Mouse (Mus musculus) embryo, embryonic 10.5 days (tissue): ENCODE measurements at regions not wholly inside any gene's neighbourhood (a gene's known extent, or its start where the extent isn't known, plus 50 kb on each side); places are given as distances from the start of the nearest gene placed in this dataset.

Source experiments
- DNase-seq: peaks from one replicate; pipeline ENCODE4 v3.0.0-alpha.2; 2015; ENCODE audit warnings: low spot score

DNA sequence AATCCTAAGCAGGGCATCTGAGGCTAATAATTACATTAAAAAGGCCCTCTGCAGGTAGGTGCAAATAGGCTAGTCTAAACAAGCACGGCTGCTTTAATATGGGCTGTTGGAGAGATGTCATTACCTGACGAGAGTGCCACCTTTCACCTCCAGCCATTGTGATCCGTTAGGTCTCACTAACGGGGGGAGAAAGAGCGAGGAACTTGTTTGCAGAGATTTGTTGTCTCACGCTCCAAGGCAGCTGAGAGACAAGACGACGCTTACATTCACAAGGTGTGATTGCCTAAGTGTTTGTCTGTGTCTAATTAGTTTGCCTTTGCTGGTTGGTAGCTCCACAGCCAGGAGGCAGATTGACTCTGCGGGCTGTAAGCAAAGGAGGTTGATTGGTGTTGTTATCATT, 180.3 kb downstream of the Zfp326 start:
- no peak for DNase-seq

DNA sequence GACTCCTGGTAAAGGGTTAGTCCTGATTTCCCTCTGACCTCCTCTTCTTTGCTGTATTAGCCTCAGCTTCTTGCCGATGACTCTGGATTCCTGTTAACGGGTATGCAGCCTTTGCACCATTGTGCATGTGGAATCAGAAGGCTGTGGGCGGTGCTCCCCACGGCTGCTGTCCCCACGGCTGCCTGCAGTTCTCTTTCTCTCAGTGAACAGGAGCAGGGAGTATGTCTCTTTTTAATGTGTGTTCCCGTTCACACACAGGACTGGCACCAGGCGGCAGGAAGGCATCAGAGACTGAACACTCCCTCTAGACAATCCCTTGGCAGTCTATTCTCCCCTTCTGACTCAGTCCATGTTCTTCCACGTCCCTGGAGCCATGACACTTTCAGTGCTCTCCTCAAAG, 178.9 kb downstream of the Zfp326 start:
- no peak for DNase-seq

DNA sequence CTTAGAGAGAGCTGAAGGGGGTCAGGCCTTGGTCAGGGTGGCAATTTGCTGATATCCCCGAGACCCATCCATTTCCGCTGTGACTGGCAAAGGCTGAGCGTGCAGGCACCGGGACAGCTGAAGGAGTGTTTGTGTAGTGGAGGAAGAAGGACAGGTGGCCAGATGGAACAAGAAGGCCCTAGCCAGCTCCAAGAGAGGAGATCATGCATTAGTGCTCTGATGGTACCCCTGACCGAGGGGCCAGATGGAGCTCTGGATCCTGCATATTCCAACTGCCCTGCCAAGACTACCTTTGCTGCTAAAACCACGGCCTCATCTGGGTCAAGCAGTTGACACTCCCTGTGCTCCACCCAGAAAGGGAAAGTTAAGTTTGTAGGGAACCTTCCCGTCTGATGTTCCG, 174.7 kb downstream of the Zfp326 start:
- DNase-seq: no peak

DNA sequence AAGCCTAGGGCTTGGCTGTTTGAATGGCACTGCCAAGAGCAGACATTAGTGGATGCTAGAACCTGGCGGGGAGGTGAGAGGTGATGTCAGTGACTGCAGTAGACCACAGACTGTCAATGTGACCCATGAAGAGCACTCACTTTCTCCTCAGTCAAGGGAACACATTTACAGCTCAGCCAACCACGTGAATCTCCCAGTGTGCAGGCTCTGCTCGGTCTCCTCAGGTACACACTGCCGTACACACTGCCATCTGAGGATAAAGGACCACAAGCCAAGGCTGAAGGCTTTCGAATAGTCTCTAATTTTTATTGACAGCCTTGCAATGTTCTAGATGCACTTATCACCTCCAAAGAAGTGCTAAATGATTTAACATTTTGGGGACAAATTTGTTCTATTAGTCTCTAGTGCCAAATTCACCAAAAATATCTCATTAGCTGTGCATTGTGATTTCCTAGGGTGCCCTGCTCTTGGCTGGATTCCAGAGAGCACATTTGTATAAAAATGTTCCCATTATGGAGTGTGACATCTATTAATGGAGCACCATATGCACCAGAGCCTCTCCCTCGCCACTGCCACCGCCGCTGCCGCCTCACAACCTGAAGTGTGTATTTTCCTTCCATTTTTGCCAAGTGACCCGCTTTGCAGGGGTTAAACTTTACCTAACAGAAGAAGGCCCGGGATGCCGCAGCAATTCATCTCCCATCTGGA, 168.7 kb downstream of the Zfp326 start:
- no peak for DNase-seq

GRCm38 (mm10) chr5:106038321-106038720, 162.0 kb downstream of the Zfp326 start:
- DNase-seq: no peak

- no peak for DNase-seq
These were observed 159.8 kb downstream of the Zfp326 start for GRCm38 (mm10) chr5:106036176-106036575.

DNA sequence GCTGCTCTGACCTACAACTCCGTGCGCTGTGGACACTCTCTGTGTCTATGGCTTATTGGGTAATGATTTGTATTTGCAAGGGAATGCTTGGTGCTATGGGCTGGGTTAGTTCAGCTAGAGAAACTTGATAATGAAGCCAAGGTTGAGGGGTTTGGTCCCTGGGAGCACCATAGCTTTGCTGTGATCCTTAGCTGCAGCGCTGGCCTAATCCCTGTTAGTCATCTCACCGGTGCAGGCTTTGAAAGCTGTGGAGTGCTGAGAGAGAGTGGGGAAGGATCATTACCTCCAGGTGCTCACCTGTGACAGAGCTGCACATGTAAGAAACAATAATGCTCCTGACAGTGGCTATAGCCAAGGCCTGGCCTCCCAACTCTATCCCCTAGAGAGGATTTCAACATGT, 156.6 kb downstream of the Zfp326 start:
- DNase-seq: no peak

- no peak for DNase-seq
These were observed 150.5 kb downstream of the Zfp326 start for GRCm38 (mm10) chr5:106026861-106027260.

DNA sequence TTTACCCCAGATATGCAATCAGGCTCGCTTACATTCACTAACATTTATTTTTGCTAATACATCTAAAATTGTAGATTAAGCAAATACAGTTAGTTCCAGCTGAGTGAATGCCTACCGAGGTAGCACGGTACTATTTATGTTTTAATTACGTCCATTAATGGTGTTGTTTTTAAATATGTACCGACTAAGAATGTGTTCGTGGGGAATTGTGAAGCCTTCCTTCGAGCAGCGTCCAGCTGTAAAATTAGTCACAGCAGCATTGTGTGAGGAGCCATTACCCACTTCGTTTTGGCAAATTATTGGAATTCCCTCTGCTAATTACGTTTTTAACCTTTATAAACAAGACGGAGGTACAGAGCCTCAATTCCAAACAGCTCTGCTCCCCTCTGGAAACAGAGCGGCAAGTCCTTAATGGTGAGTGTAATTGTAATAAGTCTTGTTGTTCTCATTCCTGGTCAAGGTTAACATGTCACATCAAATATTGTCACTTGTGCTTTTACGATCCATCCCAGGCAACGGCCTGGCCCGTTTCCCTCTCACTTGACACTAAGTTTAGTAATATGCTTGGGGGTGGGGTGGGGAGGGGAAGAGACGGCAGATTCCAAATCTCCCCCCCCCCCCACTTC, 128.0 kb downstream of the Zfp326 start:
- no peak for DNase-seq

DNA sequence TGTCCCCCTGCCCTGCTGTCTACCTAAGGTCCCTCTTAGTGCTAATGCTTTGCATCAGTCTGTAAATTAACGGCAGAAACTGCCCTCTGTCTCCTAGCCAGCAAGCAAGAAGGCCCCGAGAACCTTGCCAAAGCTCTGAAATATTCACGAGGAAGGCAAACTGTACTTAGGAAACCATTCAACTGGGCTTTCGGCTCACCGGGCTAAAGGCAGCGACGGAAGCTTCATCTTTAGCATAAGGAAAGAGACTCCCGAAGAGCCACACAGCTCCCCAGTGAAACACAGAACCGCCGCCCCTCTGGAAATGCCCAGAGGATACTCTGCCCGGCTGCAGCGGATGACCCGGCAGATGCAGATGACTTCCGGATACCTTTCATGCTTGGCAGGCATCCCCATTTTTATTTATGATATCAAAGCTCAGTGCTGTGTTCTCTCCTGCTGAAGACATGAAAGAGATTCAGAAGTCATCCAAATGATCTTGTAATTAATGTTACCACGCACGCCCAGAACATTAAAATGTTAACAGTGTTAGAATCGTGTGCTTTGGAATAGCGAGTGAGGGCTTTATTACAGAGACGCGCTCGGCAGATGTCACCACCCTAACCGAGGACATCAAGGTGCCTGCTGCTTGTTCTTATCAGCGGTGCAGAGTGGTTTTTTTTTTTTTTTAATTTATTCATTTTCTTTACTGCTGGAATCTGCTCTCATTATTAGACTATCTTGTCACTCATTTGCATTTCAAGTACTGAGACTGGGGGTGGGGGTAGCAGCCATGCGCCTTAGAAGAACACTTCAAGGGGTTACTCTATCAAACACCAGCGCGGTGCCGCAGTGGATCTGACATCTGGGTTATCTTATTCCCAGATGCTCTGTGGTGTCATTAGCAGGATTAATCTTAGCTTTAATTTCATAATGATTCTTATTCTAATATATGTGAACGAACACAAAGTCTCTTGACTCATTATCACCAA, 127.2 kb downstream of the Zfp326 start:
- DNase-seq: no peak

- DNase-seq: peak; percentile 69
These were observed 126.0 kb downstream of the Zfp326 start for GRCm38 (mm10) chr5:106002330-106002729.

DNA sequence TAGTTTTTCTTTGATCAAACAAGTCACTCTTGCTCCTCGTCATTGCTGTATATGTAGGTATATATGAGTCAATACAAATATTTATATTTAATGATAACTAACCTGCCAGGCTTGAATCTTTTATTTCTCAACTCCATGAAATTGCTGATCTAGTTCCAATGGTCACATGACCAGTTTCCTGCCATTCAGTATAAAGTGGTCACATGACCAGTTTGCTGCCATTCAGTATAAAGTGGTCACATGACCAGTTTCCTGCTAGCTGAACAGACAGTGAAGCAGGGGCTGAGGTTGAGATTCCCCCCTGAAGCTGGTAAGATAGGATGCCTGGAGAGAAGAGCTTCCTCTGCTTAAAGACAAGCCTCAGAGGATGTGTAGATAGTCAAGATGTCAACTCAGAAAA, 117.9 kb downstream of the Zfp326 start:
- DNase-seq: no peak

GRCm38 (mm10) chr5:105993066-105993760, 116.8 kb downstream of the Zfp326 start:
- no peak for DNase-seq

- no peak for DNase-seq
These were observed 114.4 kb downstream of the Zfp326 start for GRCm38 (mm10) chr5:105990777-105991176.

DNA sequence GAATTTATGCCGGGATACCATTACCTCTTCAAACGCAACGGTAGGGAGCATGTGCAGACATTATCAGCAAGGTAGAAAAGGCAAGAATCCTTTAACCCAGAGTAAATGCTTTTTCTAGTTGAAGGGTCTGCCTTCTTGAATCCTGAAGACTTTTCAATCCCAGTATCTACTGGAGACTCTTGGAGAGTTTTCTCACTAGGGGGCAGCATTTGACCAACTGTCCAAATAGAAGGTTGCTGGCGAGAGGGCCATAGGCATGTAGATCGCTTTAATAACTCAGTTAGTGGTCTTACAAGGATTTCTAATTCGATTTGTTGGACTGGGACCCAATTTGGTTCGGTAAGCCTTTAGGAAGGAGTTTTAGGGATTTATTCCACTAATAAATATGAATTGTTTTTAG, 110.0 kb downstream of the Zfp326 start:
- peak; percentile 89 for DNase-seq

GRCm38 (mm10) chr5:105983131-105983530, 106.8 kb downstream of the Zfp326 start:
- DNase-seq: no peak

- no peak for DNase-seq
These were observed 100.4 kb downstream of the Zfp326 start for GRCm38 (mm10) chr5:105976746-105977145.

- DNase-seq: peak; percentile 15
These were observed 99.7 kb downstream of the Zfp326 start for GRCm38 (mm10) chr5:105976076-105976475.

GRCm38 (mm10) chr5:105975275-105976011, 99.1 kb downstream of the Zfp326 start:
- DNase-seq: peak; percentile 50

- DNase-seq: no peak
These were observed 98.3 kb downstream of the Zfp326 start for GRCm38 (mm10) chr5:105974576-105975177.
